Mouse (Mus musculus): ENCODE measurements around the gene Hist2h2ac. TPM values are rescaled to one million over a fixed set of nuclear protein-coding genes. Genes with fewer than 3 reads are reported as not detected.
A peak's percentile ranks its signal among the peaks of the same experiment; 100 is the strongest.
"Not testable (repeated sequence)": the region's sequence is repeated elsewhere in the genome, so short reads cannot be mapped to it uniquely, and the experiment has no call there.

The Hist2h2ac gene
- polyA plus RNA-seq, 1 experiment: not detected

- Histone ChIP-seq H3K4me1 (ENCODE audit: control insufficient read depth, insufficient read depth, insufficient read length, low read length) (peaks cover 6% of the 10 kb centered on the region), H3K4me3 (ENCODE audit: insufficient read depth, low read depth, low read length) (no peak overlapping the region), H3K27ac (replicated peaks; ENCODE audit: low read depth, low read length) (no peak overlapping the region)
These were observed 2.1 kb upstream of the Hist2h2ac start for GRCm38 (mm10) chr3:96222774-96223173.

GRCm38 (mm10) chr3:96221640-96222038 lies 959 bp upstream of the Hist2h2ac start:
- H3K27ac ChIP-seq (replicated peaks; ENCODE audit: low read depth, low read length): peak overlapping the region; percentile 83
- H3K4me1 ChIP-seq (ENCODE audit: control insufficient read depth, insufficient read depth, insufficient read length, low read length): peaks cover 6% of the 10 kb centered on the region
- H3K4me3 ChIP-seq (ENCODE audit: insufficient read depth, low read depth, low read length): peak overlapping the region; percentile 69

- Histone ChIP-seq H3K27ac (replicated peaks; ENCODE audit: low read depth, low read length) (peak overlapping the region; percentile 87), H3K4me3 (ENCODE audit: insufficient read depth, low read depth, low read length) (peak overlapping the region; percentile 85)
- not testable (repeated sequence) for H3K4me1 ChIP-seq (ENCODE audit: control insufficient read depth, insufficient read depth, insufficient read length, low read length)
These were observed 432 bp downstream of the Hist2h2ac start for GRCm38 (mm10) chr3:96220131-96220764.

GRCm38 (mm10) chr3:96219661-96220130 lies 984 bp downstream of the Hist2h2ac start, which contains the start of the genes Bola1 and Hist2h2ab:
Gene Bola1 (minus strand): TSS chr3:96219709.
Gene Hist2h2ab (plus strand): TSS chr3:96219865.
- Histone ChIP-seq H3K27ac (replicated peaks; ENCODE audit: low read depth, low read length) (peak within 1 kb of the TSS; percentile 89), H3K4me1 (ENCODE audit: control insufficient read depth, insufficient read depth, insufficient read length, low read length) (peaks cover 6% of the 10 kb centered on the region)

GRCm38 (mm10) chr3:96219191-96219641 lies 1.5 kb downstream of the Hist2h2ac start:
- Histone ChIP-seq H3K27ac (replicated peaks; ENCODE audit: low read depth, low read length) (peak overlapping the region; percentile 89), H3K4me3 (ENCODE audit: insufficient read depth, low read depth, low read length) (peak overlapping the region; percentile 85), H3K4me1 (ENCODE audit: control insufficient read depth, insufficient read depth, insufficient read length, low read length) (peaks cover 6% of the 10 kb centered on the region)

More at GRCm38 (mm10) chr3:96219661-96220130, 984 bp downstream of the Hist2h2ac start, which contains the start of the genes Bola1 and Hist2h2ab:
- H3K4me3 ChIP-seq (ENCODE audit: insufficient read depth, low read depth, low read length): peak within 1 kb of the TSS; percentile 85

- Histone ChIP-seq H3K4me3 (ENCODE audit: insufficient read depth, low read depth, low read length) (no peak overlapping the region), H3K4me1 (ENCODE audit: control insufficient read depth, insufficient read depth, insufficient read length, low read length) (no peaks in the 10 kb centered on the region), H3K27ac (replicated peaks; ENCODE audit: low read depth, low read length) (no peak overlapping the region)
These were observed 11.4 kb downstream of the Hist2h2ac start for GRCm38 (mm10) chr3:96209242-96209641.

- Histone ChIP-seq H3K27ac (replicated peaks; ENCODE audit: low read depth, low read length) (no peak overlapping the region), H3K4me3 (ENCODE audit: insufficient read depth, low read depth, low read length) (no peak overlapping the region), H3K4me1 (ENCODE audit: control insufficient read depth, insufficient read depth, insufficient read length, low read length) (no peaks in the 10 kb centered on the region)
These were observed 12.9 kb downstream of the Hist2h2ac start for GRCm38 (mm10) chr3:96207819-96208218.

- Histone ChIP-seq H3K27ac (replicated peaks; ENCODE audit: low read depth, low read length) (no peak overlapping the region), H3K4me3 (ENCODE audit: insufficient read depth, low read depth, low read length) (no peak overlapping the region), H3K4me1 (ENCODE audit: control insufficient read depth, insufficient read depth, insufficient read length, low read length) (no peaks in the 10 kb centered on the region)
These were observed 20.9 kb downstream of the Hist2h2ac start for GRCm38 (mm10) chr3:96199731-96200130.

- not testable (repeated sequence) for H3K4me3 ChIP-seq (ENCODE audit: insufficient read depth, low read depth, low read length); H3K27ac ChIP-seq (replicated peaks; ENCODE audit: low read depth, low read length); H3K4me1 ChIP-seq (ENCODE audit: control insufficient read depth, insufficient read depth, insufficient read length, low read length)
These were observed 22.0 kb downstream of the Hist2h2ac start for GRCm38 (mm10) chr3:96198601-96199251.

- H3K4me3 ChIP-seq (ENCODE audit: insufficient read depth, low read depth, low read length): peak overlapping the region; percentile 3; the same call in 1 of the 2 replicates
- no peaks in the 10 kb centered on the region for H3K4me1 ChIP-seq (ENCODE audit: control insufficient read depth, insufficient read depth, insufficient read length, low read length)
- H3K27ac ChIP-seq (replicated peaks; ENCODE audit: low read depth, low read length): no peak overlapping the region
These were observed 22.5 kb downstream of the Hist2h2ac start for GRCm38 (mm10) chr3:96198181-96198580.

- peak overlapping the region; percentile 91 for H3K4me3 ChIP-seq (ENCODE audit: insufficient read depth, low read depth, low read length)
- no peaks in the 10 kb centered on the region for H3K4me1 ChIP-seq (ENCODE audit: control insufficient read depth, insufficient read depth, insufficient read length, low read length)
- peak overlapping the region; percentile 87 for H3K27ac ChIP-seq (replicated peaks; ENCODE audit: low read depth, low read length)
These were observed 23.4 kb downstream of the Hist2h2ac start for GRCm38 (mm10) chr3:96197129-96197749.

- Histone ChIP-seq H3K27ac (replicated peaks; ENCODE audit: low read depth, low read length) (peak overlapping the region; percentile 87; the same call in 1 of the 2 replicates), H3K4me1 (ENCODE audit: control insufficient read depth, insufficient read depth, insufficient read length, low read length) (no peaks in the 10 kb centered on the region), H3K4me3 (ENCODE audit: insufficient read depth, low read depth, low read length) (peak overlapping the region; percentile 91)
These were observed 24.1 kb downstream of the Hist2h2ac start for GRCm38 (mm10) chr3:96196437-96197128.

GRCm38 (mm10) chr3:96195616-96196313 lies 24.9 kb downstream of the Hist2h2ac start:
- H3K4me3 ChIP-seq (ENCODE audit: insufficient read depth, low read depth, low read length): no peak overlapping the region
- no peaks in the 10 kb centered on the region for H3K4me1 ChIP-seq (ENCODE audit: control insufficient read depth, insufficient read depth, insufficient read length, low read length)
- H3K27ac ChIP-seq (replicated peaks; ENCODE audit: low read depth, low read length): no peak overlapping the region

GRCm38 (mm10) chr3:96194966-96195365 lies 25.7 kb downstream of the Hist2h2ac start:
- H3K4me1 ChIP-seq (ENCODE audit: control insufficient read depth, insufficient read depth, insufficient read length, low read length): no peaks in the 10 kb centered on the region
- H3K27ac ChIP-seq (replicated peaks; ENCODE audit: low read depth, low read length): no peak overlapping the region
- no peak overlapping the region for H3K4me3 ChIP-seq (ENCODE audit: insufficient read depth, low read depth, low read length)
